Mouse (Mus musculus): Measurements from ENCODE around the gene Nell2.
"Not testable (repeated sequence)": the region's sequence is repeated elsewhere in the genome, so short reads cannot be mapped to it uniquely, and the experiment has no call there.

The Nell2 gene

GRCm38 (mm10) chr15:95241161-95241560, 287.2 kb downstream of the Nell2 start:
- no peak for DNase-seq (ENCODE audit: low spot score)

DNA sequence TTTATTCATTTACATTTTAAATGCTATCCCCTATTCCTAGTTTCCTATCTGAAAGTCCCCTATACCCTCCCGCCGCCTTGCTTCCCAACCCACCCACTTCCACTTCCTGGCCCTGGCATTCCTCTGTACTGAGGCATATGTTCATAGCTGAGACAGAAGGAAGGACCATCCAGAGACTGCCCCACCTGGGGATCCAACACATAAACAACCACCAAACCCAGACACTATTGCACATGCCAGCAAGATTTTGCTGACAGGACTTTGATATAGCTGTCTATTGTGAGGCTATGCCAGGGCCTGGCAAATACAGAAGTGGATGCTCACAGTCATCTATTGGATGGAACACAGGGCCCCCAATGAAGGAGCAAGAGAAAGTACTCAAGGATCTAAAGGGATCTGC, 291.3 kb downstream of the Nell2 start:
- not testable (repeated sequence) for DNase-seq (ENCODE audit: low spot score)

DNA sequence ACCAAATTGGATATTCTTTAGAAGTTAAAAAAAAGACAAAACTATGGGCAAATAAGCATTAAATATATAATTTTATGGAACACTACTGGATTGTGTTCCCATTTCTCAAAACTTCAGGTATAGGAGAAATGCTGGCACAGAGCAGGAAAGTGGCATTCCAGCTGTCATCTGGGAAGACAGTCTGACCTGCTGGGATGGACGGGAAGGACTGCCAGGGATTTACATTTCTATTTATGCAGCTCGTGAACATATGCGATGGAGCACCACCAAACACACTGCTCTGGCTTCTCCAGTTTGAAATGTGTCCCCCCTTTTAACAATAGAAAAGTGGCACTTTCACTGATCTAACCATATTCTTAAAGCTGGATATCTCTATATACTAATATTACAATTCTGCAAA, 291.9 kb downstream of the Nell2 start:
- no peak for DNase-seq (ENCODE audit: low spot score)

GRCm38 (mm10) chr15:95231171-95231570, 297.2 kb downstream of the Nell2 start:
- DNase-seq (ENCODE audit: low spot score) = no peak

- DNase-seq (ENCODE audit: low spot score) = no peak
Observed at GRCm38 (mm10) chr15:95216640-95217365, 311.6 kb downstream of the Nell2 start.

- no peak for DNase-seq (ENCODE audit: low spot score)
Observed at GRCm38 (mm10) chr15:95210551-95210950, 317.8 kb downstream of the Nell2 start.

- DNase-seq (ENCODE audit: low spot score) = no peak
Observed at GRCm38 (mm10) chr15:95209186-95209585, 319.2 kb downstream of the Nell2 start.

GRCm38 (mm10) chr15:95193661-95194280, 334.6 kb downstream of the Nell2 start:
- no peak for DNase-seq (ENCODE audit: low spot score)

- no peak for DNase-seq (ENCODE audit: low spot score)
Observed at GRCm38 (mm10) chr15:95192951-95193350, 335.4 kb downstream of the Nell2 start.

DNA sequence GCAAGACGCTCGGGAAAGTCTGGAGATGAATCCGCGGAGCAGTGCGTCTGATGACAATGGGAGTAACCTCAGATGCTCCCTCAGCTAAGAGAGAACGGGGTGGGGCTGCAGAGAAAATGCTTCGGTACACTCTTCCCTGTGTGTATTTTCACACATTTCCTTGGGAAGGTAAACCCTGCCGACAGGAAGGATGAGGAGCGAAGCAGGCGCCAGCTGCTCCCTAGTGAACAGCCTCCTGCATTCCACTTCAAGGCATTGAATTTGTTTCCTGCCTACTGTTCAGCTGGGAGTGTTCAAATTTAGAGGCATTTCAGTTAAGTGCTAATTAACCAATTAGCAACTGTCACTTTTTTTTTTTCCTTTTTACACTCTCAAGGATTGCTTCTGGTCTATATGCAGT, 342.1 kb downstream of the Nell2 start:
- DNase-seq (ENCODE audit: low spot score) = no peak

DNA sequence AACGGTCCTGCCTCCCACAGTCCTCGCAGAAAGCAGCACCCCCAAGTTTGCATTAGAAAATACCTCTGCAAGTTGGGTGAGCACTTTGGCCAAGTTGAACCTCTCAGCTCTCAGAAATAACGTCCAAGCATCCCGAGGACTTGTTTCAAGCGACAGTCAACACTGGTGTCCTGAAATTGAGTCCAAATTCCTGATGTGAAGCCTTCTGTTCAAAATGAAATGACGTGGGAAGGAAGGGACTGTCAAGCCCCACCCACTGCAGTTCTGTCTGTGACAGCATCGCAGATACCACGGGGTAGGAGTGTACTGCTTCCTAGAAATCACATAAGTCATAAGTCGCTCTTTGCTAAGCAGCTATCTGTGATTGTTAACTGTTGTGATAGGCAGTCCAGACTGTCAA, 342.9 kb downstream of the Nell2 start:
- DNase-seq (ENCODE audit: low spot score) = no peak

DNA sequence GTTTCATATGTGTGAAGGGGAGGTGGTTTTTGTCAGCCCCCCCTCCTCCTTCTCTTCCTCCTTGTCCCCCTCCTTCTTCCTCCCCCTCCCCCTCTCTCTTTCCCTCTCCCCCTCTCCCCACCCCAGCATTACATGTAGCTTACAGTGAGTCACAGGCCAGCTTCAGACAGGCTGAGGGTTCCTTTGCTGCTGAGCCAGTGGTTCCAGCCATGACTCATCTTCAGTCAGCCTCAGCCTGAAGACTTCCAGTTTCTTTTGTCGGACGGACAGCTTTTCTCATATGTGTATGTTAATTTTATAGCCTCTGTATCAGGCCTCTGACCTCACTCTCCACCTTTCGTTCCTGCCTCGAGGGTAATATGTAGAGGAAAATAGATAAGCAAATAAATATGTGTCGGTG, 344.9 kb downstream of the Nell2 start:
- no peak for DNase-seq (ENCODE audit: low spot score)

- DNase-seq (ENCODE audit: low spot score) = no peak
Observed at GRCm38 (mm10) chr15:95156828-95157227, 371.5 kb downstream of the Nell2 start.

GRCm38 (mm10) chr15:95145118-95145517, 383.2 kb downstream of the Nell2 start:
- no peak for DNase-seq (ENCODE audit: low spot score)

GRCm38 (mm10) chr15:95144131-95144530, 384.2 kb downstream of the Nell2 start:
- no peak for DNase-seq (ENCODE audit: low spot score)

DNA sequence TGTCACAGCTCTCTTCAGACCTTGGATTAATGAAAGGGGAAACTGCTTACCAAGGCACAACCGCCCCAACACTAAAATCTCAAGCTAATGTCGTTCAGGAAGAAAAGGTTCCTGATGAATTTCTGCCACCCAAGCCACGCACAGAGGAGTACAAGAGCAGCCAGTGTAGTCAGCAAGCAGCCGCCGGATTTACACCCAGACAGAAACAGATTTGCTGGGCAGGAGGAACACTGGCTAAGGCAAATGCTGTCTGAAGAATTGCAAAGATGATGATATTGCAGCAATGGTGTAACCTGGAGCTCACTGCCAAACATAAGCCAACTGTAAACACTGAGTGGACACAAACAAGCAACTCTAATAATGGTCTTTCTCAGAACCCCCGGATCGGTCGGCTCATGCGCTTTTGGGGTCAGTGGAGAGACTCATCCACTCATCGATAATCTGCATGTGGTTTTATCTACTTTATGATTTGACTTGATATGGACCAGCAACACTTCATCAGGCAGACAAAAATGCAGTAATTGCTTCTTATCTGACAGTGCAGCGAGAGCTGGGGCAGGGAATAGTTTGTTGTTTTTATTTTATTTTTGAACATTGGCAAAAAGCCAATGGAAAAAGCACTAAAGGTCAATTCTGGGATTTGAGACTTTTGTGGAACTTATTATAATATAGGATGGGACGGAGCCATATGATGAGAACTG, 389.5 kb downstream of the Nell2 start:
- no peak for DNase-seq (ENCODE audit: low spot score)

- no peak for DNase-seq (ENCODE audit: low spot score)
Observed at GRCm38 (mm10) chr15:95137018-95137810, 391.1 kb downstream of the Nell2 start.

GRCm38 (mm10) chr15:95135926-95136609, 392.3 kb downstream of the Nell2 start:
- DNase-seq (ENCODE audit: low spot score) = no peak

- no peak for DNase-seq (ENCODE audit: low spot score)
Observed at GRCm38 (mm10) chr15:95131401-95131800, 397.0 kb downstream of the Nell2 start.

- no peak for DNase-seq (ENCODE audit: low spot score)
Observed at GRCm38 (mm10) chr15:95108626-95109025, 419.7 kb downstream of the Nell2 start.

DNA sequence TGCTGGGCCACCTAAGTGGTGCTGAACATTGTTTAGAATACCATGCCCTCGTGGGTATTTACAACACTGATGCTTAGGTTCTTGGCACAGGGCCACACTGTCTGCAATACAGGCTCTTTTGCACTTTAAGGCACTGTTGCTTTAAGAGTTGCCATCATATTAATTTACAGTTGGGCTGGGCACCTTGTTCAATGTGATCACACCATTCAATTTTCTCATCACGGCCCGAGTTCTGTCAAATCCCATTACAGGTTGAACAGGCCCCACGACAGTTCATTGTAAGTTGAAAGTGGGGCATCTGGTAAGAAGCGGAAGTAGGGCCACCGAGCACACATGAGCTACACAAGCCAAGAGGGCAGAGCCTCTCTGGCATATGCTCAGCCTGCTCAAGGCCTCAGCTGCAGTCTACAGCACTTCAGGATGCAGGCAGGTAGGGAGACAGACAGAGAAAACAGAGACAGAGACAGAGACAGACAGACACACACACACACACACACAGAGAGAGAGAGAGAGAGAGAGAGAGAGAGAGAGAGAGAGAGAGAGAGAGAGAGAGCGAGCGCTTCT, 421.0 kb downstream of the Nell2 start:
- DNase-seq (ENCODE audit: low spot score) = no peak
